Mouse (Mus musculus): ENCODE data around the gene Atf3. TPM values are rescaled to one million over a fixed set of nuclear protein-coding genes. Genes with fewer than 3 reads are reported as not detected.

The Atf3 gene
- 0.82 and 1.7 TPM in 2 replicates for polyA plus RNA-seq (2015; fragmentation: Nextera tagmentation; extraction: Ambion mirVana)

GRCm38 (mm10) chr1:191217939-191218338, at the start of gene Atf3:
Gene Atf3 (minus strand): TSS chr1:191218039.

GRCm38 (mm10) chr1:191164717-191165116, 53.1 kb downstream of the Atf3 start, which contains the start of gene Fam71a:
Gene Fam71a (minus strand): TSS chr1:191164817.

Other genes starting within 250 kb of the Atf3 start
- gene Vash2, start 238.7 kb downstream of the Atf3 start, polyA plus RNA-seq (2015; fragmentation: Nextera tagmentation; extraction: Ambion mirVana): 1.9 and 2.2 TPM in 2 replicates
- 8.6 and 10.4 TPM in 2 replicates for gene Flvcr1, start 191.9 kb downstream of the Atf3 start, polyA plus RNA-seq (2015; fragmentation: Nextera tagmentation; extraction: Ambion mirVana)
- not detected in 2 replicates for gene Spata45, start 181.4 kb downstream of the Atf3 start, polyA plus RNA-seq (2015; fragmentation: Nextera tagmentation; extraction: Ambion mirVana)
- 11.6 and 12.7 TPM in 2 replicates for gene Tatdn3, start 155.1 kb downstream of the Atf3 start, polyA plus RNA-seq (2015; fragmentation: Nextera tagmentation; extraction: Ambion mirVana)
- 16.2 and 19.5 TPM in 2 replicates for gene Nsl1, start 155.0 kb downstream of the Atf3 start, polyA plus RNA-seq (2015; fragmentation: Nextera tagmentation; extraction: Ambion mirVana)
- gene Batf3, start 120.2 kb downstream of the Atf3 start, polyA plus RNA-seq (2015; fragmentation: Nextera tagmentation; extraction: Ambion mirVana): 3.4 and 4.0 TPM in 2 replicates
- not detected in 2 replicates for gene Fam71a, start 53.2 kb downstream of the Atf3 start, polyA plus RNA-seq (2015; fragmentation: Nextera tagmentation; extraction: Ambion mirVana)
- gene Nenf, start 100.2 kb upstream of the Atf3 start, polyA plus RNA-seq (2015; fragmentation: Nextera tagmentation; extraction: Ambion mirVana): 72.3 and 74.7 TPM in 2 replicates
- 9.0 and 10.8 TPM in 2 replicates for gene Tmem206, start 107.9 kb upstream of the Atf3 start, polyA plus RNA-seq (2015; fragmentation: Nextera tagmentation; extraction: Ambion mirVana)
- 27.5 and 33.7 TPM in 2 replicates for gene Ppp2r5a, start 185.2 kb upstream of the Atf3 start, polyA plus RNA-seq (2015; fragmentation: Nextera tagmentation; extraction: Ambion mirVana)